ENCODE assay signal across 16 mouse cellular contexts in the genomic region with DNA sequence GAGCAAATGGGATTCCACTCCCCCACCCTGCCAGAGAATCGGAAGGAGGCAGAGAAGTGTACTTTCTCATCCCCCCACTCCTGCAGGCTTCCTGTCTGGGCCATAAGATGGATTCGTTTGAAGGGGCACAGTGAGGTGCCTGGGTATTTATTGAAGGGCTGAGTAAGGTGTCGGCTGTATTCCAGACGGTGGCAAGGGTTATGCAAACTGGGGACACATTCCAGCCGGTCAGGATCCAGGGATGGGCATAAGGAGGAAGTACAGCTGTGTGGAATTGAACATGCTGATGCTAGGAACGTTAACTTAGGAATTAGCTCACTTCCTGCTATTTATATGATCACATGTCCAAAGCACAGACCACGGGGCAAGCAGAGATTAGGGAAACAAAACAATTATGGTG. TPM values are rescaled to one million over a fixed set of nuclear protein-coding genes. Genes with fewer than 3 reads are reported as not detected.
A peak's percentile ranks its signal among the peaks of the same experiment; 100 is the strongest.
DNase-seq lines count a peak whose midpoint lies in the region; ATAC-seq and TF ChIP-seq lines count a peak whose summit lies in the region.
"Had no signal": no experiment of that assay in that cellular context is flagged by ENCODE, and none has a peak within 500 bp of the region (broad histone marks: within the 10 kb centered on the region; RNA-seq: fewer than 3 reads in every experiment).

No protein-coding gene starts in this region.

- no peaks in the 10 kb centered on the region for H3K36me3 ChIP-seq in kidney, embryonic 15.5 days
- no peaks in the 10 kb centered on the region for H3K36me3 ChIP-seq in testis, adult 2 months (ENCODE audit: control insufficient read depth, insufficient read depth, low read length)
- no peaks in the 10 kb centered on the region for H3K36me3 ChIP-seq in forebrain, embryonic 16.5 days (ENCODE audit: control insufficient read depth, insufficient read depth)
- H3K36me3 ChIP-seq: liver, embryonic 13.5 days had no signal

- H3K4me3 ChIP-seq in kidney, embryonic 15.5 days (replicated peaks) = no peak overlapping the region
- no peak overlapping the region for H3K4me3 ChIP-seq in testis, adult 2 months (ENCODE audit: control insufficient read depth, low read depth, low read length)
- no peak overlapping the region for H3K4me3 ChIP-seq in forebrain, embryonic 16.5 days (replicated peaks; ENCODE audit: low read length)
- H3K4me3 ChIP-seq: heart, adult 2 months; layer of hippocampus, adult 2 months; liver, embryonic 13.5 days; megakaryocyte, embryonic 14.5 days had no signal

- WGBS in kidney, embryonic 15.5 days = 15% methylated on average over 7 of the region's 7 CpGs
- WGBS in forebrain, embryonic 16.5 days = 58% methylated on average over 7 of the region's 7 CpGs

- ATAC-seq in kidney, embryonic 15.5 days (replicated peaks; ENCODE audit: low FRiP score) = 0 out of 2 replicates have a peak, but pooled peaks have one; percentile 33
- ATAC-seq in forebrain, embryonic 16.5 days = no peak

- H3K27ac ChIP-seq in kidney, embryonic 15.5 days = peak overlapping the region; percentile 27; the same call in 1 of the 2 replicates
- peak overlapping the region; percentile 9; the same call in 1 of the 2 replicates for H3K27ac ChIP-seq in testis, adult 2 months (ENCODE audit: control insufficient read depth, insufficient read depth, low read depth, low read length)
- no peak overlapping the region for H3K27ac ChIP-seq in forebrain, embryonic 16.5 days (ENCODE audit: low read length)
- H3K27ac ChIP-seq: heart, adult 2 months; layer of hippocampus, adult 2 months; liver, embryonic 13.5 days had no signal

- no peak for TF ChIP-seq POLR2A in testis, adult 2 months (IDR thresholded peaks at IDR 0.05; ENCODE audit: control insufficient read depth, low read depth, low read length)

- no peaks in the 10 kb centered on the region for H3K9me3 ChIP-seq in kidney, embryonic 15.5 days (replicated peaks)
- H3K9me3 ChIP-seq in forebrain, embryonic 16.5 days (ENCODE audit: control insufficient read depth, low read length) = no peaks in the 10 kb centered on the region
- H3K9me3 ChIP-seq: liver, embryonic 13.5 days; megakaryocyte, embryonic 14.5 days had no signal

- no peak overlapping the region for H3K4me2 ChIP-seq in kidney, embryonic 15.5 days
- H3K4me2 ChIP-seq in forebrain, embryonic 16.5 days (ENCODE audit: low read length) = no peak overlapping the region
- H3K4me2 ChIP-seq: liver, embryonic 13.5 days had no signal

- H3K27me3 ChIP-seq in kidney, embryonic 15.5 days = no peaks in the 10 kb centered on the region
- no peaks in the 10 kb centered on the region for H3K27me3 ChIP-seq in testis, adult 2 months (ENCODE audit: control insufficient read depth, insufficient read depth, low read length)
- no peaks in the 10 kb centered on the region for H3K27me3 ChIP-seq in forebrain, embryonic 16.5 days (replicated peaks; ENCODE audit: control insufficient read depth, insufficient read depth, low read length)
- H3K27me3 ChIP-seq: liver, embryonic 13.5 days; megakaryocyte, embryonic 14.5 days had no signal

- H3K4me1 ChIP-seq in kidney, embryonic 15.5 days = peaks cover 23% of the 10 kb centered on the region
- peaks cover 13% of the 10 kb centered on the region for H3K4me1 ChIP-seq in testis, adult 2 months (ENCODE audit: control insufficient read depth, insufficient read depth, low read length)
- peaks cover 11% of the 10 kb centered on the region for H3K4me1 ChIP-seq in forebrain, embryonic 16.5 days (replicated peaks; ENCODE audit: control insufficient read depth, insufficient read depth, low read length)

- intact Hi-C loops in heart, postnatal 10 days (cut with DNase I) = loop anchor here (5.0 kb wide), 1 partner anchor 178 kb away; the partner anchor contains the start of genes Cox15 and Cutc

- TF ChIP-seq CTCF in testis, adult 2 months (IDR thresholded peaks at IDR 0.05; ENCODE audit: control insufficient read depth, insufficient read depth, insufficient replicate concordance, low read depth, low read length) = no peak

- DNase-seq in heart, adult 11 months = peak; percentile 92
- no peak for DNase-seq in heart, postnatal 10 days
- no peak for DNase-seq in kidney, adult 9 months
- DNase-seq in testis, postnatal 10 days (ENCODE audit: low spot score) = no peak
- peak; percentile 42 for DNase-seq in testis, postnatal 14 days (ENCODE audit: low spot score)
- DNase-seq: adrenal gland, postnatal 36 days; cerebellum, adult 11 months; heart, adult 2 months; kidney, adult 18-20 months; liver, embryonic 13.5 days; thymus, postnatal 14 days had no signal

- no peak overlapping the region for H3K9ac ChIP-seq in kidney, embryonic 15.5 days
- no peak overlapping the region for H3K9ac ChIP-seq in forebrain, embryonic 16.5 days (replicated peaks; ENCODE audit: low read depth, low read length)
- H3K9ac ChIP-seq: liver, embryonic 13.5 days had no signal

RNA-seq across cellular contexts. Expression of gene Dnmbp, which starts 9.6 kb away (rescaled TPM):
- 10 to 100 TPM; 11.2 to 13.2 TPM for total RNA-seq in heart, postnatal 10 days (2021)
- polyA plus RNA-seq in kidney, embryonic 15.5 days (2015; fragmentation: Nextera tagmentation; extraction: Ambion mirVana) = 23.7 and 24.4 TPM in 2 replicates
- polyA plus RNA-seq in testis, adult 2 months (2012; rRNA removed) = 10.0 and 10.7 TPM in 2 replicates
- 7.3 and 8.3 TPM in 2 replicates for polyA plus RNA-seq in forebrain, embryonic 16.5 days (2015; fragmentation: Nextera tagmentation; extraction: Ambion mirVana)

RNA-seq across cellular contexts. Expression of gene Cpn1, which starts 56.0 kb away (rescaled TPM):
- not detected for total RNA-seq in heart, postnatal 10 days (2021)
- 51.0 and 53.5 TPM in 2 replicates for polyA plus RNA-seq in kidney, embryonic 15.5 days (2015; fragmentation: Nextera tagmentation; extraction: Ambion mirVana)
- polyA plus RNA-seq in testis, adult 2 months (2012; rRNA removed) = 6.5 and 8.2 TPM in 2 replicates
- 0.21 and 0.39 TPM in 2 replicates for polyA plus RNA-seq in forebrain, embryonic 16.5 days (2015; fragmentation: Nextera tagmentation; extraction: Ambion mirVana)

Comparison
In these comparisons a context has a peak if more than half of its experiments do, and no peak if none do; other contexts are left out.
1. DNase-seq: peak in heart, adult 11 months (single experiment) and testis, postnatal 14 days (single experiment); none in heart, postnatal 10 days (0 of 2), kidney, adult 9 months (single experiment) and testis, postnatal 10 days (single experiment).